Mouse (Mus musculus) thymus, adult 2 months (tissue): ENCODE measurements around the gene Bcap31. TPM values are rescaled to one million over a fixed set of nuclear protein-coding genes. Genes with fewer than 3 reads are reported as not detected.
"Not testable (repeated sequence)": the region's sequence is repeated elsewhere in the genome, so short reads cannot be mapped to it uniquely, and the experiment has no call there.

Experiments
- DNase-seq: peaks from one replicate; pipeline ENCODE4 v3.0.0; 2021
- H3K27ac ChIP-seq: fragments of 200-500 bp; 2 replicates; pipeline ENCODE4 v1.5.1; 2012; ENCODE audit warnings: low read length, control low read depth; ENCODE audit not compliant: control insufficient read depth, insufficient read depth
- H3K27me3 ChIP-seq: fragments of 200-500 bp; 2 replicates; pipeline ENCODE4 v1.6.1; 2012; ENCODE audit warnings: mild to moderate bottlenecking, low read length, moderate library complexity, mixed read lengths; ENCODE audit not compliant: control insufficient read depth, insufficient read depth
- H3K36me3 ChIP-seq: fragments of 200-500 bp; 2 replicates; pipeline ENCODE4 v1.6.1; 2012; ENCODE audit warnings: mild to moderate bottlenecking, low read length, moderate library complexity; ENCODE audit not compliant: control insufficient read depth, insufficient read depth
- H3K4me1 ChIP-seq: fragments of 200-500 bp; replicated peaks from 2 replicates; pipeline ENCODE4 v1.6.1; 2012; ENCODE audit warnings: low read length; ENCODE audit not compliant: control insufficient read depth, insufficient read depth
- H3K4me3 ChIP-seq: fragments of 200-500 bp; 2 replicates; pipeline ENCODE4 v1.5.1; 2012; ENCODE audit warnings: mild to moderate bottlenecking, low read length, control low read depth, moderate library complexity; ENCODE audit not compliant: control insufficient read depth, insufficient read depth
- CTCF ChIP-seq: fragments of 200-500 bp; IDR thresholded peaks from 2 replicates; pipeline ENCODE4 v1.5.1; 2012; ENCODE audit warnings: mild to moderate bottlenecking, control low read depth, low read length, moderate library complexity, borderline replicate concordance; ENCODE audit not compliant: control insufficient read depth, poor library complexity, insufficient read depth; ENCODE audit errors: extremely low read depth
- POLR2A ChIP-seq: fragments of 200-500 bp; IDR thresholded peaks from 2 replicates; pipeline ENCODE4 v1.6.1; 2012; ENCODE audit warnings: mild to moderate bottlenecking, low read length, control low read depth, moderate library complexity; ENCODE audit not compliant: control insufficient read depth, poor library complexity, insufficient read depth; ENCODE audit errors: extremely low read depth
- WGBS: fragments of 180-500 bp; shearing (Covaris S2); methylation state at CpG from one replicate; pipeline ENCODE4 v1.1.7; 2018; 5-methylcytosine and 5-hydroxymethylcytosine counted together
- polyA plus RNA-seq: library from polyadenylated mRNA; depleted of rRNA; stranded (reverse); fragments of >200 nt; gene quantifications from 2 replicates; pipeline ENCODE4 v1.2.3, GENCODE M21; 2012; rRNA removed

Bcap31 gene
- 45.8 and 54.4 TPM in 2 replicates for polyA plus RNA-seq

- no peaks in the 10 kb centered on the region for H3K27me3 ChIP-seq
- peaks cover 14% of the 10 kb centered on the region for H3K4me1 ChIP-seq
- peak within 1 kb of the TSS; percentile 94 for H3K27ac ChIP-seq
- peaks cover 3% of the 10 kb centered on the region; the same call in 1 of the 2 replicates for H3K36me3 ChIP-seq
- peak within 1 kb of the TSS; percentile 82 for H3K4me3 ChIP-seq
- TF ChIP-seq POLR2A (peak; percentile 88), CTCF (0 out of 2 replicates have a peak, but pooled peaks have one; percentile 22)
- DNase-seq = peak; percentile 94
- WGBS = under 1% methylated on average over 45 of the region's 45 CpGs
Measured at GRCm38 (mm10) chrX:73716109-73716661, at the start of gene Bcap31, which contains the start of gene Abcd1. Bcap31 (minus strand) TSS chrX:73716175. Abcd1 (plus strand) TSS chrX:73716597.

- 0 out of 2 replicates have a peak, but pooled peaks cover 5% of the 10 kb centered on the region for H3K4me1 ChIP-seq
- TF ChIP-seq POLR2A (no peak), CTCF (no peak)
Measured at GRCm38 (mm10) chrX:73765311-73765710, 49.3 kb upstream of the Bcap31 start.

GRCm38 (mm10) chrX:73758611-73759290 is 42.8 kb upstream of the Bcap31 start:
- Histone ChIP-seq H3K27ac (no peak overlapping the region), H3K27me3 (no peaks in the 10 kb centered on the region), H3K4me1 (no peaks in the 10 kb centered on the region), H3K36me3 (no peaks in the 10 kb centered on the region), H3K4me3 (no peak overlapping the region)
- DNase-seq = no peak
- 92% methylated on average over 13 of the region's 13 CpGs for WGBS
- TF ChIP-seq POLR2A (no peak), CTCF (no peak)

More at GRCm38 (mm10) chrX:73765311-73765710, 49.3 kb upstream of the Bcap31 start:
- 59% methylated on average over 1 of the region's 1 CpGs for WGBS
- Histone ChIP-seq H3K27ac (no peak overlapping the region), H3K4me3 (no peak overlapping the region), H3K27me3 (no peaks in the 10 kb centered on the region), H3K36me3 (no peaks in the 10 kb centered on the region)
- DNase-seq = no peak

- H3K27me3 ChIP-seq = no peaks in the 10 kb centered on the region
- DNase-seq = no peak
- no peaks in the 10 kb centered on the region for H3K4me1 ChIP-seq
- 97% methylated on average over 4 of the region's 5 CpGs for WGBS
- no peaks in the 10 kb centered on the region for H3K36me3 ChIP-seq
- H3K27ac ChIP-seq = no peak within 1 kb of the TSS
- no peak within 1 kb of the TSS for H3K4me3 ChIP-seq
- TF ChIP-seq CTCF = no peak
- no peak for TF ChIP-seq POLR2A
Measured at GRCm38 (mm10) chrX:73756334-73757140, 40.6 kb upstream of the Bcap31 start, which contains the start of gene Plxnb3. Plxnb3 (plus strand) TSS chrX:73757090.

- H3K4me1 ChIP-seq = no peaks in the 10 kb centered on the region
- no peak overlapping the region for H3K27ac ChIP-seq
- H3K4me3 ChIP-seq = no peak overlapping the region
- no peak for DNase-seq
- TF ChIP-seq POLR2A = no peak
- 100% methylated on average over 1 of the region's 1 CpGs for WGBS
- no peaks in the 10 kb centered on the region for H3K27me3 ChIP-seq
- H3K36me3 ChIP-seq = no peaks in the 10 kb centered on the region
Measured at GRCm38 (mm10) chrX:73748977-73749376, 33.0 kb upstream of the Bcap31 start.

GRCm38 (mm10) chrX:73744774-73745481 is 29.0 kb upstream of the Bcap31 start:
- Histone ChIP-seq H3K36me3 (no peaks in the 10 kb centered on the region), H3K4me3 (no peak overlapping the region), H3K4me1 (no peaks in the 10 kb centered on the region), H3K27me3 (no peaks in the 10 kb centered on the region), H3K27ac (no peak overlapping the region)
- TF ChIP-seq CTCF = no peak
- no peak for TF ChIP-seq POLR2A
- DNase-seq = no peak
- WGBS = 100% methylated on average over 1 of the region's 1 CpGs

- not testable (repeated sequence) for DNase-seq, H3K27me3 ChIP-seq, H3K4me3 ChIP-seq, H3K27ac ChIP-seq, H3K36me3 ChIP-seq, H3K4me1 ChIP-seq
- WGBS = 94% methylated on average over 7 of the region's 7 CpGs
Measured at GRCm38 (mm10) chrX:73739841-73740240, 23.9 kb upstream of the Bcap31 start.
